Mouse (Mus musculus): ENCODE results near the gene Smco2. TPM values are rescaled to one million over a fixed set of nuclear protein-coding genes. Genes with fewer than 3 reads are reported as not detected.

Gene Smco2
- total and polyA plus RNA-seq, 3 experiments, result not detected

DNA sequence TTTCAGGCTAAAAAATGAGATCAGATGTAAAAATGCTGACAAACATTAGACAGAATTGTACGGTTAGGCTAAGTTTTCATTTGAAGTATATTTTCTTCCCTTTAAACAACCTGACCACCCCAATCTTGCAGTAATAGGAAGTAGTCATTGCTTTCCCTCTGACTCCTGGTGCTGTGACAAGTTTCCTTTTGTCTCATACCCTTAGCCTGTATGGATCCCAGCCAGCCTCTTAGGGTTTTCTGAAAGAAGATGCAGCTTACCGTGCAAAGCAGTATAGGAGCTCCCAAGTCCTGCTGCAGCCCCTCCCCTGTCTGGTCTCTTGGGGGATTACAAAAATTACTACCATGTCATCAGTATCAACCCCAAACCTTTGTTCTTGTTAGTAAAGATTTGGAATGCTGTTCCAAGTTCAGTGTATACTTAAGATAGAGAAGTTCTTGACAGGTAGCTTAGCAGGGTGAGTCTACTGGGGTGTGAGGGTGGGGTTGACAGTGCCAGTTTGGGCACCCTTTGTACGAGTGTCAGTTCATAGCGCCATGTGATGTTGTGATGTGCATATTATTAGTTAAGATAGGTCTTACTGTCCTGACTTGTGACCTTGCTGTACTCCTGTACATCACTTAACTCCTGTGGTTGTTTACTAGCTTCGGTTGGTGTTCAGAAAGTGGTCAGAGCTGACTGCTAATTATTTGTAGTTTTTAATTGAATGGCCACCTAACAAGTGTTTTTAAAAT is 57.3 kb downstream of the Smco2 start:
- Histone ChIP-seq H3K4me3 (ENCODE audit: control insufficient read depth in 1 of 2, insufficient read depth in 1 of 2, low read depth in 2 of 2, low read length in 2 of 2) (no peak overlapping the region), H3K27me3 (ENCODE audit: control insufficient read depth in 1 of 2, insufficient read depth in 2 of 2, low read length in 2 of 2) (no peaks in the 10 kb centered on the region), H3K36me3 (ENCODE audit: control insufficient read depth in 1 of 2, insufficient read depth in 2 of 2, low read length in 2 of 2) (peaks cover 0 to 11% of the 10 kb centered on the region in 2 experiments; a peak in 2 of 4 replicates), H3K9ac (ENCODE audit: control insufficient read depth, low read depth, low read length, poor library complexity, severe bottlenecking) (no peak overlapping the region), H3K79me2 (ENCODE audit: control insufficient read depth, insufficient read depth, low read length, poor library complexity) (no peaks in the 10 kb centered on the region), H3K4me1 (ENCODE audit: control insufficient read depth in 1 of 2, insufficient read depth in 2 of 2, low read length in 2 of 2) (peaks cover 7% of the 10 kb centered on the region in 2 experiments), H3K27ac (ENCODE audit: control insufficient read depth, low read depth, low read length) (no peak overlapping the region), H3K9me3 (replicated peaks; ENCODE audit: insufficient read depth, low read length) (no peaks in the 10 kb centered on the region)
- no peak for DNase-seq (ENCODE audit: low read depth, low spot score)
- no peak for TF ChIP-seq MAFK (IDR thresholded peaks at IDR 0.05; ENCODE audit: borderline replicate concordance, low read depth, low read length)
- TF ChIP-seq NELFE (IDR thresholded peaks at IDR 0.05; ENCODE audit: low read depth, low read length), result no peak

DNA sequence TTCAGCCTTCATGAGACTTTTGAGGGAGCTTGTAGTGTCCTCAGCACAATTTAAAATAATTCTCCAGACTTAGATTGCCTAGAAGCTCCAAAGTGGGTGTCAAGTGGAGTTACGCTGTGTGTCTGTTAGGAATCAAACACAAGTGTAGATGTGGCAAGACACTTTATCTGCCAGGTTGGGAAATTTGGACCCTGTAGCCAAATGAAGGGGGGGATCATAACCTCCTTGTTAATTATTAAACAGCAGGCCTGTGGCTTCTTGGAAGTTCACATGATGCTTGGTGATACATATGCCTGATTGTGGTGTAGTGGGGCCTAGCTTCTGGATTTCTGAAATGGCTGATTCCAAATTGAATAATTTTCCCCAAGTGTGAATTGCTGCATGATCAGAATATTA is 57.9 kb downstream of the Smco2 start:
- Histone ChIP-seq H3K9ac (ENCODE audit: control insufficient read depth, low read depth, low read length, poor library complexity, severe bottlenecking) (no peak overlapping the region), H3K9me3 (replicated peaks; ENCODE audit: insufficient read depth, low read length) (no peaks in the 10 kb centered on the region), H3K36me3 (ENCODE audit: control insufficient read depth in 1 of 2, insufficient read depth in 2 of 2, low read length in 2 of 2) (peaks cover 0 to 16% of the 10 kb centered on the region in 2 experiments; a peak in 2 of 4 replicates), H3K4me1 (ENCODE audit: control insufficient read depth in 1 of 2, insufficient read depth in 2 of 2, low read length in 2 of 2) (peaks cover 7 to 8% of the 10 kb centered on the region in 2 experiments), H3K79me2 (ENCODE audit: control insufficient read depth, insufficient read depth, low read length, poor library complexity) (no peaks in the 10 kb centered on the region), H3K4me3 (ENCODE audit: control insufficient read depth in 1 of 2, insufficient read depth in 1 of 2, low read depth in 2 of 2, low read length in 2 of 2) (no peak overlapping the region), H3K27ac (ENCODE audit: control insufficient read depth, low read depth, low read length) (no peak overlapping the region), H3K27me3 (ENCODE audit: control insufficient read depth in 1 of 2, insufficient read depth in 2 of 2, low read length in 2 of 2) (no peaks in the 10 kb centered on the region)
- no peak for TF ChIP-seq ZKSCAN1 (IDR thresholded peaks at IDR 0.05; ENCODE audit: low read depth, low read length)
- TF ChIP-seq JUND (IDR thresholded peaks at IDR 0.05; ENCODE audit: low read depth, low read length), result no peak
- no peak for TF ChIP-seq CHD1 (IDR thresholded peaks at IDR 0.05; ENCODE audit: low read depth, low read length)
- no peak for TF ChIP-seq SIN3A (IDR thresholded peaks at IDR 0.05; ENCODE audit: low read length)
- no peak for TF ChIP-seq EP300 (IDR thresholded peaks at IDR 0.05; ENCODE audit: low read depth in 1 of 2, low read length in 2 of 2)
- TF ChIP-seq GATA1 (IDR thresholded peaks at IDR 0.05; ENCODE audit: low read depth, low read length), result no peak
- TF ChIP-seq POLR2A (IDR thresholded peaks at IDR 0.05; ENCODE audit: control insufficient read depth in 1 of 2, insufficient read depth in 1 of 2, low read depth in 1 of 2, low read length in 2 of 2, poor library complexity in 1 of 2), result no peak
- no peak for TF ChIP-seq TAL1 (IDR thresholded peaks at IDR 0.05; ENCODE audit: low read length)
- TF ChIP-seq POLR2AphosphoS5 (IDR thresholded peaks at IDR 0.05; ENCODE audit: borderline replicate concordance, low read depth, low read length), result no peak
- TF ChIP-seq MAFK (IDR thresholded peaks at IDR 0.05; ENCODE audit: borderline replicate concordance, low read depth, low read length), result no peak
- TF ChIP-seq SMC3 (IDR thresholded peaks at IDR 0.05; ENCODE audit: low read depth, low read length), result no peak
- no peak for TF ChIP-seq KAT2A (conservative IDR thresholded peaks at IDR 0.05; ENCODE audit: low read depth, low read length)
- TF ChIP-seq BHLHE40 (IDR thresholded peaks at IDR 0.05; ENCODE audit: borderline replicate concordance, low read depth, low read length), result no peak
- no peak for TF ChIP-seq CHD2 (IDR thresholded peaks at IDR 0.05; ENCODE audit: low read length)
- no peak for TF ChIP-seq NRF1 (IDR thresholded peaks at IDR 0.05; ENCODE audit: insufficient read depth, low read depth, low read length, poor library complexity, severe bottlenecking)
- no peak for DNase-seq (ENCODE audit: low read depth, low spot score)
